Mouse (Mus musculus): ENCODE data around the gene Msh3. TPM values are rescaled to one million over a fixed set of nuclear protein-coding genes. Genes with fewer than 3 reads are reported as not detected.

Gene Msh3
- polyA plus RNA-seq, 1 experiment from 2014 or later = 24.8 TPM

GRCm38 (mm10) chr13:92320770-92321169, 34.0 kb downstream of the Msh3 start:
- ATAC-seq = no peak
- Histone ChIP-seq H3K27ac (no peak overlapping the region), H3K4me3 (replicated peaks) (no peak overlapping the region), H3K36me3 (peaks cover 2% of the 10 kb centered on the region; the same call in 1 of the 2 replicates), H3K9me3 (no peaks in the 10 kb centered on the region), H3K4me2 (replicated peaks) (no peak overlapping the region), H3K9ac (no peak overlapping the region), H3K4me1 (replicated peaks) (no peaks in the 10 kb centered on the region), H3K27me3 (replicated peaks) (no peaks in the 10 kb centered on the region)
- WGBS = 88% methylated on average over 5 of the region's 5 CpGs

GRCm38 (mm10) chr13:92314613-92315012, 40.2 kb downstream of the Msh3 start:
- H3K9me3 ChIP-seq = no peaks in the 10 kb centered on the region
- no peak overlapping the region for H3K4me3 ChIP-seq (replicated peaks)
- 88% methylated on average over 5 of the region's 5 CpGs for WGBS
- H3K4me1 ChIP-seq (replicated peaks) = no peaks in the 10 kb centered on the region
- H3K27me3 ChIP-seq (replicated peaks) = no peaks in the 10 kb centered on the region
- H3K36me3 ChIP-seq = no peaks in the 10 kb centered on the region
- H3K9ac ChIP-seq = no peak overlapping the region
- H3K27ac ChIP-seq = no peak overlapping the region
- no peak for ATAC-seq
- H3K4me2 ChIP-seq (replicated peaks) = no peak overlapping the region

- Histone ChIP-seq H3K9me3 (no peaks in the 10 kb centered on the region), H3K9ac (no peak within 1 kb of the TSS), H3K4me2 (replicated peaks) (no peak within 1 kb of the TSS), H3K27me3 (replicated peaks) (no peaks in the 10 kb centered on the region), H3K4me1 (replicated peaks) (no peaks in the 10 kb centered on the region), H3K4me3 (replicated peaks) (no peak within 1 kb of the TSS), H3K36me3 (no peaks in the 10 kb centered on the region), H3K27ac (no peak within 1 kb of the TSS)
- no peak for ATAC-seq
- WGBS = 97% methylated on average over 11 of the region's 11 CpGs
Observed at GRCm38 (mm10) chr13:92305680-92306079, 49.1 kb downstream of the Msh3 start, which contains the start of gene Gm20379. Gene Gm20379, plus strand, starts transcription at chr13:92305980.

- H3K9ac ChIP-seq = no peak overlapping the region
- H3K4me1 ChIP-seq (replicated peaks) = no peaks in the 10 kb centered on the region
- ATAC-seq = no peak
- WGBS = 92% methylated on average over 5 of the region's 5 CpGs
- H3K36me3 ChIP-seq = no peaks in the 10 kb centered on the region
- H3K9me3 ChIP-seq = no peaks in the 10 kb centered on the region
- H3K4me2 ChIP-seq (replicated peaks) = no peak overlapping the region
- H3K4me3 ChIP-seq (replicated peaks) = no peak overlapping the region
- H3K27ac ChIP-seq = no peak overlapping the region
- no peaks in the 10 kb centered on the region for H3K27me3 ChIP-seq (replicated peaks)
Observed at GRCm38 (mm10) chr13:92304291-92304690, 50.5 kb downstream of the Msh3 start.

- no peak overlapping the region for H3K4me2 ChIP-seq (replicated peaks)
Observed at GRCm38 (mm10) chr13:92303062-92303948, 51.5 kb downstream of the Msh3 start.

GRCm38 (mm10) chr13:92302466-92302865, 52.3 kb downstream of the Msh3 start:
- Histone ChIP-seq H3K9ac (no peak overlapping the region), H3K4me1 (replicated peaks) (no peaks in the 10 kb centered on the region), H3K4me3 (replicated peaks) (no peak overlapping the region), H3K27ac (no peak overlapping the region), H3K4me2 (replicated peaks) (no peak overlapping the region), H3K9me3 (no peaks in the 10 kb centered on the region), H3K36me3 (no peaks in the 10 kb centered on the region), H3K27me3 (replicated peaks) (no peaks in the 10 kb centered on the region)
- WGBS = 85% methylated on average over 4 of the region's 4 CpGs
- ATAC-seq = no peak

More at GRCm38 (mm10) chr13:92303062-92303948, 51.5 kb downstream of the Msh3 start:
- Histone ChIP-seq H3K27ac (no peak overlapping the region), H3K4me1 (replicated peaks) (no peaks in the 10 kb centered on the region), H3K9me3 (no peaks in the 10 kb centered on the region), H3K36me3 (no peaks in the 10 kb centered on the region), H3K27me3 (replicated peaks) (no peaks in the 10 kb centered on the region), H3K9ac (no peak overlapping the region), H3K4me3 (replicated peaks) (no peak overlapping the region)
- ATAC-seq = no peak
- 76% methylated on average over 8 of the region's 8 CpGs for WGBS

- no peak overlapping the region for H3K4me3 ChIP-seq (replicated peaks)
- no peaks in the 10 kb centered on the region for H3K4me1 ChIP-seq (replicated peaks)
- no peaks in the 10 kb centered on the region for H3K27me3 ChIP-seq (replicated peaks)
- H3K4me2 ChIP-seq (replicated peaks) = no peak overlapping the region
- no peaks in the 10 kb centered on the region for H3K9me3 ChIP-seq
- no peak overlapping the region for H3K27ac ChIP-seq
- ATAC-seq = peak; percentile 43; the same call in 1 of the 2 replicates
- H3K9ac ChIP-seq = no peak overlapping the region
- 52% methylated on average over 4 of the region's 4 CpGs for WGBS
- no peaks in the 10 kb centered on the region for H3K36me3 ChIP-seq
Observed at GRCm38 (mm10) chr13:92301754-92302153, 53.0 kb downstream of the Msh3 start.

GRCm38 (mm10) chr13:92299522-92299921, 55.3 kb downstream of the Msh3 start:
- no peaks in the 10 kb centered on the region for H3K27me3 ChIP-seq (replicated peaks)
- no peaks in the 10 kb centered on the region for H3K9me3 ChIP-seq
- no peak overlapping the region for H3K4me2 ChIP-seq (replicated peaks)
- H3K36me3 ChIP-seq = no peaks in the 10 kb centered on the region
- H3K27ac ChIP-seq = no peak overlapping the region
- no peaks in the 10 kb centered on the region for H3K4me1 ChIP-seq (replicated peaks)
- WGBS = 46% methylated on average over 1 of the region's 1 CpGs
- no peak overlapping the region for H3K4me3 ChIP-seq (replicated peaks)
- no peak overlapping the region for H3K9ac ChIP-seq
- peak; percentile 53; the same call in 1 of the 2 replicates for ATAC-seq

GRCm38 (mm10) chr13:92297021-92297420, 57.8 kb downstream of the Msh3 start:
- H3K9ac ChIP-seq = no peak overlapping the region
- H3K27me3 ChIP-seq (replicated peaks) = no peaks in the 10 kb centered on the region
- no peak overlapping the region for H3K4me2 ChIP-seq (replicated peaks)
- 88% methylated on average over 2 of the region's 2 CpGs for WGBS
- ATAC-seq = no peak
- H3K4me1 ChIP-seq (replicated peaks) = no peaks in the 10 kb centered on the region
- H3K36me3 ChIP-seq = no peaks in the 10 kb centered on the region
- H3K27ac ChIP-seq = no peak overlapping the region
- H3K9me3 ChIP-seq = no peaks in the 10 kb centered on the region
- no peak overlapping the region for H3K4me3 ChIP-seq (replicated peaks)

GRCm38 (mm10) chr13:92296490-92296889, 58.3 kb downstream of the Msh3 start:
- Histone ChIP-seq H3K9ac (no peak overlapping the region), H3K4me3 (replicated peaks) (no peak overlapping the region), H3K27me3 (replicated peaks) (no peaks in the 10 kb centered on the region), H3K9me3 (no peaks in the 10 kb centered on the region), H3K4me1 (replicated peaks) (no peaks in the 10 kb centered on the region), H3K4me2 (replicated peaks) (no peak overlapping the region), H3K36me3 (no peaks in the 10 kb centered on the region), H3K27ac (no peak overlapping the region)
- WGBS = 92% methylated on average over 4 of the region's 4 CpGs
- ATAC-seq = no peak

- no peak overlapping the region for H3K4me3 ChIP-seq (replicated peaks)
- H3K9me3 ChIP-seq = no peaks in the 10 kb centered on the region
- no peak overlapping the region for H3K9ac ChIP-seq
- no peak overlapping the region for H3K4me2 ChIP-seq (replicated peaks)
- H3K27ac ChIP-seq = no peak overlapping the region
- H3K36me3 ChIP-seq = no peaks in the 10 kb centered on the region
- no peaks in the 10 kb centered on the region for H3K27me3 ChIP-seq (replicated peaks)
- no peak for ATAC-seq
- no peaks in the 10 kb centered on the region for H3K4me1 ChIP-seq (replicated peaks)
- 80% methylated on average over 5 of the region's 5 CpGs for WGBS
Observed at GRCm38 (mm10) chr13:92293883-92294282, 60.9 kb downstream of the Msh3 start.

GRCm38 (mm10) chr13:92291605-92292004, 63.2 kb downstream of the Msh3 start:
- 54% methylated on average over 4 of the region's 4 CpGs for WGBS

GRCm38 (mm10) chr13:92277027-92277426, 77.8 kb downstream of the Msh3 start:
- Histone ChIP-seq H3K9ac (no peak overlapping the region), H3K27me3 (replicated peaks) (no peaks in the 10 kb centered on the region), H3K9me3 (no peaks in the 10 kb centered on the region), H3K27ac (no peak overlapping the region), H3K4me1 (replicated peaks) (no peaks in the 10 kb centered on the region), H3K4me2 (replicated peaks) (no peak overlapping the region), H3K36me3 (no peaks in the 10 kb centered on the region), H3K4me3 (replicated peaks) (no peak overlapping the region)
- ATAC-seq = no peak
- 89% methylated on average over 2 of the region's 2 CpGs for WGBS

More at GRCm38 (mm10) chr13:92291605-92292004, 63.2 kb downstream of the Msh3 start:
- no peak overlapping the region for H3K4me2 ChIP-seq (replicated peaks)
- H3K27me3 ChIP-seq (replicated peaks) = no peaks in the 10 kb centered on the region
- no peak overlapping the region for H3K9ac ChIP-seq
- H3K36me3 ChIP-seq = no peaks in the 10 kb centered on the region
- no peaks in the 10 kb centered on the region for H3K9me3 ChIP-seq
- H3K27ac ChIP-seq = no peak overlapping the region
- no peak for ATAC-seq
- H3K4me3 ChIP-seq (replicated peaks) = no peak overlapping the region
- no peaks in the 10 kb centered on the region for H3K4me1 ChIP-seq (replicated peaks)
